Mouse (Mus musculus) myocyte (in vitro differentiated cells): ENCODE measurements around the gene Kcnj11.

Experiments
- CEBPB ChIP-seq: IDR thresholded peaks from 2 replicates; pipeline ENCODE4 v1.6.1; 2011; ENCODE audit warnings: mild to moderate bottlenecking, moderate library complexity; ENCODE audit not compliant: poor library complexity, insufficient read depth, severe bottlenecking
- E2F4 ChIP-seq: IDR thresholded peaks from one replicate; pipeline ENCODE4 v1.6.1; 2011; ENCODE audit warnings: mild to moderate bottlenecking, control low read depth, moderate library complexity; ENCODE audit not compliant: insufficient read depth
- MAX ChIP-seq: IDR thresholded peaks from one replicate; pipeline ENCODE4 v1.6.1; 2011; ENCODE audit warnings: low read depth, mild to moderate bottlenecking, control low read depth
- MYOD1 ChIP-seq, 3 experiments: IDR thresholded peaks; one replicate each; pipeline ENCODE4 v1.6.1; 2011; ENCODE audit warnings: control low read depth in 2 of 3, low read depth in 2 of 3, mild to moderate bottlenecking in 2 of 3, moderate library complexity in 1 of 3; ENCODE audit not compliant: insufficient read length in 2 of 3, control insufficient read depth in 1 of 3
- MYOG ChIP-seq, 3 experiments: IDR thresholded peaks; one replicate each; pipeline ENCODE4 v1.6.1; 2011; ENCODE audit warnings: control low read depth in 2 of 3, low read depth in 2 of 3, mild to moderate bottlenecking in 2 of 3; ENCODE audit not compliant: insufficient read length in 2 of 3, control insufficient read depth in 1 of 3, insufficient read depth in 1 of 3
- POLR2A ChIP-seq: IDR thresholded peaks from one replicate; pipeline ENCODE4 v1.6.1; 2011; ENCODE audit warnings: low read depth, mild to moderate bottlenecking, control low read depth, moderate library complexity; ENCODE audit not compliant: insufficient read length
- POLR2AphosphoS2 ChIP-seq: IDR thresholded peaks from one replicate; pipeline ENCODE4 v1.6.1; 2011; ENCODE audit warnings: low read depth, control low read depth; ENCODE audit not compliant: insufficient read length
- SRF ChIP-seq: IDR thresholded peaks from one replicate; pipeline ENCODE4 v1.6.1; 2011; ENCODE audit warnings: low read depth; ENCODE audit not compliant: control insufficient read depth, insufficient read length
- TCF12 ChIP-seq: IDR thresholded peaks from one replicate; pipeline ENCODE4 v1.6.1; 2011; ENCODE audit warnings: mild to moderate bottlenecking, control low read depth; ENCODE audit not compliant: poor library complexity, insufficient read depth, severe bottlenecking
- USF1 ChIP-seq: IDR thresholded peaks from one replicate; pipeline ENCODE4 v1.6.1; 2011; ENCODE audit warnings: low read depth, mild to moderate bottlenecking, control low read depth, moderate library complexity

GRCm38 (mm10) chr7:46117035-46117434, 16.5 kb upstream of the Kcnj11 start:
- TF ChIP-seq POLR2A (no peak), TCF12 (no peak), POLR2AphosphoS2 (no peak), USF1 (no peak), MAX (no peak), E2F4 (no peak), SRF (no peak), MYOG (IDR thresholded peaks at IDR 0.05; ENCODE audit: control insufficient read depth in 1 of 3, insufficient read depth in 1 of 3, insufficient read length in 2 of 3, low read depth in 2 of 3) (no peak), MYOD1 (IDR thresholded peaks at IDR 0.05; ENCODE audit: control insufficient read depth in 1 of 3, insufficient read length in 2 of 3, low read depth in 2 of 3) (no peak), CEBPB (no peak)
